Mouse (Mus musculus) 416B (cell line): ENCODE results near the gene Larp4.

Experiments
- DNase-seq: peaks from one replicate; pipeline ENCODE4 v3.0.0; 2011; ENCODE audit warnings: low read depth

The Larp4 gene

GRCm38 (mm10) chr15:100057698-100058097, 87.8 kb downstream of the Larp4 start:
- no peak for DNase-seq

- no peak for DNase-seq
These were observed 88.3 kb downstream of the Larp4 start for GRCm38 (mm10) chr15:100058143-100058542.

DNA sequence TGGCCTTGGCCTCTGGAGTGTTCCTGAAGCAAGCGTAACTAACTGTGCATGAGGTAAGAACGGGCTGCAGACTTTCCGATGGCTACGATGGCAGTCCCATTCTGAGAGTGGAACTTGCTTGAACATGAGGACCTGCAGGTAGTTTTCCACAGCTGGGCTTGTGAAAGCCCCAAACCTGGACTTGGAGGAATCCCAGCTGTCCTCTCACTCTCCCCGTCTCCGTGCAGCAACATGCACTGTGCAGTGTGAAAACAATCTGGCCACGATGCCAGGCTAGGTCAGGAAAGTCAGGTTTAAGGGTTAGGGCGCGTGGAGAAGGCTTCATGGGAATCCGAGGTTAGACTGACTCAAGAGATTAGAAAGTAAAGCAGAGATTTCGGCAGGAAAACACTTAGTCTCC, 89.0 kb downstream of the Larp4 start:
- DNase-seq = no peak

DNA sequence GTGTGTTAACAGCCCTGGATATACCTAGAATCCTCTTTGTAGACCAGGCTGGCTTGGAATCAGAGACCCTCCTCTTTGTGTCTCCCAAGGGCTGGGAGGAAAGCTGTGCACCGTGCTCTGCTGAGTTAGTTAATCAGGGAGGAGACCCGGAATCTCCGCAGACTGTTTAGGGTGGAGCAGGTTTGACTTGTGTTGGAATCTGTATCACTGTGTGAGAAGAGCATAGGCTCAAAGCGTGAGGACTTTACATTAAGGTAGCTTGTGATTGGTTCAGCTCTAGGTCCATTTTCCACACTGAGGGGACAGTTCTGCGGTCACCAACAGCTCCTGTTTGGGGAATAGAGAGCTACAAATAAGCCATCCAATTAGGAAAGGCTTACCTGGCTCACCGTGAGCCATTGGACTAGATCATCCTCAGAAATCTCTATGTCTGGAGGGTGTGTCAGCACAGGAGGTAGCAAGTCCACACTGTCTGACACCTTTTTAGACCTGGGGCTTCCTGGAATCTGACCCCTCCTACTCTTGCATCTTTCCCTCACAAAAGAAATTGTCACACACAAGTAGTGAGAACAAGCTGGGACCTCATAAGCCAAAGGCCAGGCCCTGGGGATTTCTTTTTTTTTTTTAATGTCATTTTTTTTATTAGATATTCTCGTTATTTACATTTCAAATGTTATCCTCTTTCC, 89.9 kb downstream of the Larp4 start:
- no peak for DNase-seq

DNA sequence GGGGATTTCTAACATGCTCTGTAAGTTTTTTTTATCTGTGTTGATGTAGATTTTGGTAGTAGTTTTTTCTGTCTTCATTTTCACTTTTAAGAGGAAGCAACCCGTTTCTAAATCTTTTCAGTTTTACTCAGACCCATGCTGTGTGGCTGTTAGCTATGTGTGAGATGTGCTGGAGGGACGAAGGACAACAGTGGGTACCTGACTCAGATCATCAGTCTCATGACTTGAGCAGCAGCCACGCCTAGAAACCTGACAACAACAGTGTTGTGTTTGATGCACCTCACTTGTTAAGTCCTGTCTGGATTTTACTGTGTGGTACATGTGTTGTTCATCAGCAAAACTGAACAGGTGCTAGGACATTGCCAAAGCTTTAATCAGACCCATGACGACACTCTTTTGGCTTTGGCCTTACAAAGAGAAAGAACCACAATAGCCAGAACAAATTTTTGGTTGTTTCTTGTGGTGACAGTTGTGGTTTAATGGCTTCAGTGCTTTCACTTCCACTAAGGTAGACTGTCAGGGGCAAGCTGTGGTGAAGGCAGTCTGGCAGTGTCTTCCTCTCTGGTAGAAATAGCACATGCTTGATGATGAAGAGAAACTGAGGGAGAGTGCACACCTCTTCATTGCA, 90.8 kb downstream of the Larp4 start:
- peak; percentile 64 for DNase-seq

DNA sequence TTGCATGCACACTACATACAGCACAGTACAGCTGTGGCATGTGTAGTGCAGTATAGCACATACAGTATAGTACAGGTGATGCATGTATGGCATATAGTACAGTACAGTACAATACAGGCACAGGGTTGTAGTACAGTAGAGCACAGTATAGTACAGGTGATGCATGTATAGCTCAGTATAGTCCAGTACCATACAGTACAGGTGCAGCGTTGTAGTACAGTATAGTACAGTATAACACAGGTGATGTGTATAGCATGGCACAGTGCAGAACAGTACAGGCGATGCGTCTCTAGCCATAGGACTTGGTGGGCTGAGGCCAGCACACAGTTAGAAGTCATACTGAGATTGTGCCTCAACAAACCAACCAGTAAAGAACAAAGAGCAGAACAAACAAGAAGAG, 91.5 kb downstream of the Larp4 start:
- no peak for DNase-seq

- DNase-seq = no peak
These were observed 93.4 kb downstream of the Larp4 start for GRCm38 (mm10) chr15:100063229-100063773.
